Mouse (Mus musculus): ENCODE data around the gene Olfr613. TPM values are rescaled to one million over a fixed set of nuclear protein-coding genes. Genes with fewer than 3 reads are reported as not detected.

The Olfr613 gene
- not detected for polyA plus RNA-seq (2014; fragmentation: Illumina TruSeq; extraction: RNeasy Lipid Tissue Mini Kit (QIAGEN cat#74804); ENCODE audit: low replicate concordance)

GRCm38 (mm10) chr7:103547774-103548173 is at the start of gene Olfr613:
TSS of gene Olfr613 (plus strand) at chr7:103548074.

GRCm38 (mm10) chr7:103512022-103512421 is 35.9 kb upstream of the Olfr613 start, which contains the start of gene Olfr610:
TSS of gene Olfr610 (minus strand) at chr7:103512122.

DNA sequence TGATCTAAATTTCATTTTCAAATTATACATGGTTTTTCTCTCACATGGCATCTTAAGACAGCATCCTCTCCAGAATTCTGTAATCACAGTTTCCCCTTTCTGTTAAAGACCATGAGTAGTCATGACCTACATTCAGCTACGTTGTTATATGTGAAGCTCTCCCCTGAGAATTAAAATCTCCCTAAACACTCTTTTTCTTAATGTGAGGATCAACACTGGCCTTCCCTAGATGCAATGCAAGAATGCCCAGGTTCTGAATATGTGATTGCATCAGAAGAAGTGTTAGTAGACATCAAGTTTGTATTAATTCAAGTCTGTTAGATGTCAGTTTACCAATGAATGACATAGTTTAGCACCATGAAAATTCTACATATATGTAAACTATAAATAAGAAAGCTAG is 27.1 kb upstream of the Olfr613 start, which contains the start of gene Olfr611:
TSS of gene Olfr611 (minus strand) at position 101 of the 400 bp plus-strand sequence.

GRCm38 (mm10) chr7:103542617-103543016 is 5.3 kb upstream of the Olfr613 start, which contains the start of gene Olfr612:
TSS of gene Olfr612 (minus strand) at chr7:103542717.

DNA sequence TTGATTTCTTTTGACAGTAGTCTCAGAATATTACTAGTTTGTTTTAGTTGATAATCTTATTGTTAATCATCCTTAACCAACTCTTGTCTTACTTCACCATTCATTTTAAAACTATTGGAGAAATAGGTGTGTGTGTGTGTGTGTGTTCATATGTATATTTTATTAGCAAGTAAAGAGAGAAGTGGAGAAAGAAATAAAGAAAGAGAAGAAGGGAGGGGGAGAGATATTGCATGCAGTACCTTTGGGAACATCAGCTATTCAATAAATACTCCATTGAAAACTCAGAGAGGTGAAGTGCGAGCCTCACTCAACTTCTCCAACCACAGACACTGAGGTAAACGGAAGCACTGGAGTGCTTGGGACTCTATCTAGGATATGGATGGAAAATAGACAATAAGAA is 7.9 kb downstream of the Olfr613 start, which contains the start of gene Olfr615:
TSS of gene Olfr615 (plus strand) at position 301 of the 400 bp plus-strand sequence.

DNA sequence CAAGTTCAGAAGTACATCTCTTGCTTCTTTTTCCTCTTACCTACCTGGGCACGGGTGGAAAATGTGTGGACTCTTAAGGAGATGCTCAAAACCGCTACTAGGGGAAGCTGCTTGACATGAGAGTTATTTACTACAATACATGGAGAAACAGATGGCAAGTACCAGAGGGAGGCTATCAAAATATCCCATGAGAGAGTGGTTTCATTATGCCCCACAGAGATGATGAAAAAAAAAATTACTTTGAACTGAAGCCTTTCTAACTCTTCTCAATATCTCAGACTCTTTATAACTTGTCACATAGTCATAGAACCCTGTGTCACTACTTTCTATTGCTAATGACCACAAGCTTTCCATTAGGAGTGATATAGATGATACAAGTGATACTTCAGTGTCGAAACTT is 21.2 kb downstream of the Olfr613 start, which contains the start of gene Olfr616:
TSS of gene Olfr616 (minus strand) at position 101 of the 400 bp plus-strand sequence.

DNA sequence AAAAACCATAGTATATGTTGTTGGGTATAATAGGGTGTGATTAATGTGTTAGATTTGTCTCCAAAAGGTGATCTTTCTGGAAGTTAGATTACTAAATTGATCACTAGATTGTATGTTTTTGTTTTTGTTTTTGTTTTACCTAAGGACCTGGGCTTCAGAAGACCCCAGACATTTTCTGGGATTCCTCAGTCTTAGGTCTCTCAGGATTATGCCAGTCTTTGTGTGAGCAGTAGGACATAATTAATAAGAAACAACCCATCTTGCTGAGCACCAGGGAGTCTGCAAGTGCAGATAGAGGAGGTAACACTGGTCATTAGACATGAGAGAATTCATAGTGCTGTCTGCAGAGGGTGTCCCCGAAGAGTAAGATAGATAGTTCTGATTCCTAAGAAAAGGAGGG is 24.9 kb downstream of the Olfr613 start, which contains the start of gene Olfr617:
TSS of gene Olfr617 (plus strand) at position 301 of the 400 bp plus-strand sequence.

DNA sequence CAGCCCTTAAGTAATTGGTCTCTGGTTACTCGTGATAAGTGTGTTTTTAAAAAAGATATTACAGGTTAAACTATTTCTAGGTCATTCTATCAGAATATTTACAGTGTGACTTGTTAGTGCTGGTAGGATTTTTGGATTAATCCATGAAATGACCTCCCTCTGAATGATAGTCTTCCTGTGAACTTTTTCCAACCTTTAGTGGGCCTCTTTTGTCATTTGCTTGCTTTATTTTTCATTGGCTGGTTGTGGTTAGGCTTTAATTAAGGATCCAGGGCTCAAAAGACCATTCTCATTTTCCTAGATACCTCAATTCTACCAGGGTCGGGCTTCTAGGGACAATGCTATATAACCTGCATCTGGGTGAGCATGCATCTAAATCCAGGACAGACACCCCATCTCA is 41.9 kb downstream of the Olfr613 start, which contains the start of gene Olfr618:
TSS of gene Olfr618 (plus strand) at position 301 of the 400 bp plus-strand sequence.

GRCm38 (mm10) chr7:103600275-103600674 is 52.4 kb downstream of the Olfr613 start, which contains the start of gene Olfr619:
TSS of gene Olfr619 (plus strand) at chr7:103600575.

Other genes with a start within 250 kb of the Olfr613 start
- not detected for gene Olfr596, start 242.4 kb upstream of the Olfr613 start, polyA plus RNA-seq (2014; fragmentation: Illumina TruSeq; extraction: RNeasy Lipid Tissue Mini Kit (QIAGEN cat#74804); ENCODE audit: low replicate concordance)
- not detected for gene Olfr597, start 231.8 kb upstream of the Olfr613 start, polyA plus RNA-seq (2014; fragmentation: Illumina TruSeq; extraction: RNeasy Lipid Tissue Mini Kit (QIAGEN cat#74804); ENCODE audit: low replicate concordance)
- gene Olfr598, start 224.5 kb upstream of the Olfr613 start, polyA plus RNA-seq (2014; fragmentation: Illumina TruSeq; extraction: RNeasy Lipid Tissue Mini Kit (QIAGEN cat#74804); ENCODE audit: low replicate concordance): not detected
- gene Olfr599, start 212.2 kb upstream of the Olfr613 start, polyA plus RNA-seq (2014; fragmentation: Illumina TruSeq; extraction: RNeasy Lipid Tissue Mini Kit (QIAGEN cat#74804); ENCODE audit: low replicate concordance): not detected
- not detected for gene Olfr600, start 198.4 kb upstream of the Olfr613 start, polyA plus RNA-seq (2014; fragmentation: Illumina TruSeq; extraction: RNeasy Lipid Tissue Mini Kit (QIAGEN cat#74804); ENCODE audit: low replicate concordance)
- gene Olfr601, start 185.4 kb upstream of the Olfr613 start, polyA plus RNA-seq (2014; fragmentation: Illumina TruSeq; extraction: RNeasy Lipid Tissue Mini Kit (QIAGEN cat#74804); ENCODE audit: low replicate concordance): not detected
- not detected for gene Olfr603, start 161.9 kb upstream of the Olfr613 start, polyA plus RNA-seq (2014; fragmentation: Illumina TruSeq; extraction: RNeasy Lipid Tissue Mini Kit (QIAGEN cat#74804); ENCODE audit: low replicate concordance)
- gene Usp17lc, start 133.0 kb upstream of the Olfr613 start, polyA plus RNA-seq (2014; fragmentation: Illumina TruSeq; extraction: RNeasy Lipid Tissue Mini Kit (QIAGEN cat#74804); ENCODE audit: low replicate concordance): not detected
- gene Olfr605, start 102.6 kb upstream of the Olfr613 start, polyA plus RNA-seq (2014; fragmentation: Illumina TruSeq; extraction: RNeasy Lipid Tissue Mini Kit (QIAGEN cat#74804); ENCODE audit: low replicate concordance): not detected
- not detected for gene Olfr606, start 99.0 kb upstream of the Olfr613 start, polyA plus RNA-seq (2014; fragmentation: Illumina TruSeq; extraction: RNeasy Lipid Tissue Mini Kit (QIAGEN cat#74804); ENCODE audit: low replicate concordance)
- gene Olfr607, start 83.9 kb upstream of the Olfr613 start, polyA plus RNA-seq (2014; fragmentation: Illumina TruSeq; extraction: RNeasy Lipid Tissue Mini Kit (QIAGEN cat#74804); ENCODE audit: low replicate concordance): not detected
- gene Olfr608, start 78.2 kb upstream of the Olfr613 start, polyA plus RNA-seq (2014; fragmentation: Illumina TruSeq; extraction: RNeasy Lipid Tissue Mini Kit (QIAGEN cat#74804); ENCODE audit: low replicate concordance): not detected
- not detected for gene Olfr609, start 50.0 kb upstream of the Olfr613 start, polyA plus RNA-seq (2014; fragmentation: Illumina TruSeq; extraction: RNeasy Lipid Tissue Mini Kit (QIAGEN cat#74804); ENCODE audit: low replicate concordance)
- gene Olfr610, start 36.0 kb upstream of the Olfr613 start, polyA plus RNA-seq (2014; fragmentation: Illumina TruSeq; extraction: RNeasy Lipid Tissue Mini Kit (QIAGEN cat#74804); ENCODE audit: low replicate concordance): not detected
- gene Olfr611, start 27.2 kb upstream of the Olfr613 start, polyA plus RNA-seq (2014; fragmentation: Illumina TruSeq; extraction: RNeasy Lipid Tissue Mini Kit (QIAGEN cat#74804); ENCODE audit: low replicate concordance): not detected
- not detected for gene Olfr612, start 5.4 kb upstream of the Olfr613 start, polyA plus RNA-seq (2014; fragmentation: Illumina TruSeq; extraction: RNeasy Lipid Tissue Mini Kit (QIAGEN cat#74804); ENCODE audit: low replicate concordance)
- not detected for gene Olfr615, start 8.0 kb downstream of the Olfr613 start, polyA plus RNA-seq (2014; fragmentation: Illumina TruSeq; extraction: RNeasy Lipid Tissue Mini Kit (QIAGEN cat#74804); ENCODE audit: low replicate concordance)
- not detected for gene Olfr616, start 21.1 kb downstream of the Olfr613 start, polyA plus RNA-seq (2014; fragmentation: Illumina TruSeq; extraction: RNeasy Lipid Tissue Mini Kit (QIAGEN cat#74804); ENCODE audit: low replicate concordance)
- gene Olfr617, start 25.0 kb downstream of the Olfr613 start, polyA plus RNA-seq (2014; fragmentation: Illumina TruSeq; extraction: RNeasy Lipid Tissue Mini Kit (QIAGEN cat#74804); ENCODE audit: low replicate concordance): not detected
- gene Olfr618, start 42.0 kb downstream of the Olfr613 start, polyA plus RNA-seq (2014; fragmentation: Illumina TruSeq; extraction: RNeasy Lipid Tissue Mini Kit (QIAGEN cat#74804); ENCODE audit: low replicate concordance): not detected
- gene Olfr619, start 52.5 kb downstream of the Olfr613 start, polyA plus RNA-seq (2014; fragmentation: Illumina TruSeq; extraction: RNeasy Lipid Tissue Mini Kit (QIAGEN cat#74804); ENCODE audit: low replicate concordance): not detected
- gene Olfr620, start 64.5 kb downstream of the Olfr613 start, polyA plus RNA-seq (2014; fragmentation: Illumina TruSeq; extraction: RNeasy Lipid Tissue Mini Kit (QIAGEN cat#74804); ENCODE audit: low replicate concordance): not detected
- gene Olfr622, start 94.6 kb downstream of the Olfr613 start, polyA plus RNA-seq (2014; fragmentation: Illumina TruSeq; extraction: RNeasy Lipid Tissue Mini Kit (QIAGEN cat#74804); ENCODE audit: low replicate concordance): not detected
- gene Olfr623, start 115.6 kb downstream of the Olfr613 start, polyA plus RNA-seq (2014; fragmentation: Illumina TruSeq; extraction: RNeasy Lipid Tissue Mini Kit (QIAGEN cat#74804); ENCODE audit: low replicate concordance): not detected
- 0.78 TPM for gene Olfr624, start 123.1 kb downstream of the Olfr613 start, polyA plus RNA-seq (2014; fragmentation: Illumina TruSeq; extraction: RNeasy Lipid Tissue Mini Kit (QIAGEN cat#74804); ENCODE audit: low replicate concordance)
- gene Olfr625-ps1, start 134.6 kb downstream of the Olfr613 start, polyA plus RNA-seq (2014; fragmentation: Illumina TruSeq; extraction: RNeasy Lipid Tissue Mini Kit (QIAGEN cat#74804); ENCODE audit: low replicate concordance): not detected
- gene Olfr243, start 166.6 kb downstream of the Olfr613 start, polyA plus RNA-seq (2014; fragmentation: Illumina TruSeq; extraction: RNeasy Lipid Tissue Mini Kit (QIAGEN cat#74804); ENCODE audit: low replicate concordance): not detected
- gene Olfr628, start 182.3 kb downstream of the Olfr613 start, polyA plus RNA-seq (2014; fragmentation: Illumina TruSeq; extraction: RNeasy Lipid Tissue Mini Kit (QIAGEN cat#74804); ENCODE audit: low replicate concordance): not detected
- gene Olfr629, start 196.9 kb downstream of the Olfr613 start, polyA plus RNA-seq (2014; fragmentation: Illumina TruSeq; extraction: RNeasy Lipid Tissue Mini Kit (QIAGEN cat#74804); ENCODE audit: low replicate concordance): not detected
- gene Olfr630, start 209.3 kb downstream of the Olfr613 start, polyA plus RNA-seq (2014; fragmentation: Illumina TruSeq; extraction: RNeasy Lipid Tissue Mini Kit (QIAGEN cat#74804); ENCODE audit: low replicate concordance): not detected
- not detected for gene Olfr69, start 223.5 kb downstream of the Olfr613 start, polyA plus RNA-seq (2014; fragmentation: Illumina TruSeq; extraction: RNeasy Lipid Tissue Mini Kit (QIAGEN cat#74804); ENCODE audit: low replicate concordance)
- not detected for gene Olfr68, start 231.6 kb downstream of the Olfr613 start, polyA plus RNA-seq (2014; fragmentation: Illumina TruSeq; extraction: RNeasy Lipid Tissue Mini Kit (QIAGEN cat#74804); ENCODE audit: low replicate concordance)
- gene Olfr67, start 243.7 kb downstream of the Olfr613 start, polyA plus RNA-seq (2014; fragmentation: Illumina TruSeq; extraction: RNeasy Lipid Tissue Mini Kit (QIAGEN cat#74804); ENCODE audit: low replicate concordance): not detected